Mouse (Mus musculus): ENCODE data around the gene Ap1s3. TPM values are rescaled to one million over a fixed set of nuclear protein-coding genes. Genes with fewer than 3 reads are reported as not detected.
"Not testable (repeated sequence)": the region's sequence is repeated elsewhere in the genome, so short reads cannot be mapped to it uniquely, and the experiment has no call there.

The Ap1s3 gene
- total and polyA plus RNA-seq, 3 experiments = 0.20 to 2.9 (median 0.29) TPM

- H3K4me3 ChIP-seq = no peak overlapping the region
- TF ChIP-seq CTCF (IDR thresholded peaks at IDR 0.05) (no peak), POLR2A (IDR thresholded peaks at IDR 0.05; ENCODE audit: insufficient read depth, low read depth, low read length) (no peak)
- intact Hi-C loops (cut with DNase I) = no loop called here
- no peak for DNase-seq
- H3K9ac ChIP-seq (ENCODE audit: low read depth, low read length) = no peak overlapping the region
- no peaks in the 10 kb centered on the region for H3K36me3 ChIP-seq (ENCODE audit: control insufficient read depth, insufficient read depth, low read length)
- H3K4me1 ChIP-seq (ENCODE audit: control insufficient read depth, insufficient read depth, low read length) = no peaks in the 10 kb centered on the region
- WGBS = 50% methylated on average over 5 of the region's 5 CpGs
- H3K27ac ChIP-seq = no peak overlapping the region
- no peaks in the 10 kb centered on the region for H3K79me2 ChIP-seq (replicated peaks; ENCODE audit: control insufficient read depth, insufficient read depth, low read length)
- H3K27me3 ChIP-seq (ENCODE audit: control insufficient read depth, insufficient read depth, low read length) = no peaks in the 10 kb centered on the region
Measured at GRCm38 (mm10) chr1:79629726-79630125, 42.0 kb downstream of the Ap1s3 start.

- Histone ChIP-seq H3K36me3 (ENCODE audit: control insufficient read depth, insufficient read depth, low read length) (no peaks in the 10 kb centered on the region), H3K9ac (ENCODE audit: low read depth, low read length) (no peak overlapping the region), H3K79me2 (replicated peaks; ENCODE audit: control insufficient read depth, insufficient read depth, low read length) (no peaks in the 10 kb centered on the region), H3K4me1 (ENCODE audit: control insufficient read depth, insufficient read depth, low read length) (no peaks in the 10 kb centered on the region), H3K27me3 (ENCODE audit: control insufficient read depth, insufficient read depth, low read length) (no peaks in the 10 kb centered on the region), H3K4me3 (no peak overlapping the region), H3K27ac (no peak overlapping the region)
- TF ChIP-seq POLR2A (IDR thresholded peaks at IDR 0.05; ENCODE audit: insufficient read depth, low read depth, low read length) (no peak), EP300 (IDR thresholded peaks at IDR 0.05; ENCODE audit: insufficient read depth, low read depth, low read length) (no peak), CTCF (IDR thresholded peaks at IDR 0.05) (peak; percentile 44)
- no peak for DNase-seq
- WGBS = 47% methylated on average over 4 of the region's 4 CpGs
- intact Hi-C loops (cut with DNase I) = no loop called here
Measured at GRCm38 (mm10) chr1:79626140-79626539, 45.6 kb downstream of the Ap1s3 start.

- Histone ChIP-seq H3K9ac (ENCODE audit: low read depth, low read length) (no peak overlapping the region), H3K27me3 (ENCODE audit: control insufficient read depth, insufficient read depth, low read length) (no peaks in the 10 kb centered on the region), H3K4me1 (ENCODE audit: control insufficient read depth, insufficient read depth, low read length) (no peaks in the 10 kb centered on the region), H3K79me2 (replicated peaks; ENCODE audit: control insufficient read depth, insufficient read depth, low read length) (no peaks in the 10 kb centered on the region), H3K36me3 (ENCODE audit: control insufficient read depth, insufficient read depth, low read length) (no peaks in the 10 kb centered on the region), H3K4me3 (no peak overlapping the region), H3K27ac (no peak overlapping the region)
- intact Hi-C loops (cut with DNase I) = no loop called here
- WGBS = 79% methylated on average over 2 of the region's 2 CpGs
- DNase-seq = no peak
- TF ChIP-seq EP300 (IDR thresholded peaks at IDR 0.05; ENCODE audit: insufficient read depth, low read depth, low read length) (no peak), CTCF (IDR thresholded peaks at IDR 0.05) (no peak), POLR2A (IDR thresholded peaks at IDR 0.05; ENCODE audit: insufficient read depth, low read depth, low read length) (no peak)
Measured at GRCm38 (mm10) chr1:79619434-79619833, 52.3 kb downstream of the Ap1s3 start.

- Histone ChIP-seq H3K9ac (ENCODE audit: low read depth, low read length) (no peak overlapping the region), H3K36me3 (ENCODE audit: control insufficient read depth, insufficient read depth, low read length) (no peaks in the 10 kb centered on the region), H3K79me2 (replicated peaks; ENCODE audit: control insufficient read depth, insufficient read depth, low read length) (no peaks in the 10 kb centered on the region), H3K27me3 (ENCODE audit: control insufficient read depth, insufficient read depth, low read length) (no peaks in the 10 kb centered on the region), H3K27ac (no peak overlapping the region), H3K4me3 (no peak overlapping the region), H3K4me1 (ENCODE audit: control insufficient read depth, insufficient read depth, low read length) (no peaks in the 10 kb centered on the region)
- no peak for DNase-seq
- WGBS = 68% methylated on average over 2 of the region's 2 CpGs
- intact Hi-C loops (cut with DNase I) = no loop called here
- TF ChIP-seq CTCF (IDR thresholded peaks at IDR 0.05) (no peak), POLR2A (IDR thresholded peaks at IDR 0.05; ENCODE audit: insufficient read depth, low read depth, low read length) (no peak), EP300 (IDR thresholded peaks at IDR 0.05; ENCODE audit: insufficient read depth, low read depth, low read length) (no peak)
Measured at GRCm38 (mm10) chr1:79616492-79616891, 55.3 kb downstream of the Ap1s3 start.

GRCm38 (mm10) chr1:79614456-79614855 lies 57.3 kb downstream of the Ap1s3 start:
- Histone ChIP-seq H3K9ac (ENCODE audit: low read depth, low read length) (no peak overlapping the region), H3K4me1 (ENCODE audit: control insufficient read depth, insufficient read depth, low read length) (no peaks in the 10 kb centered on the region), H3K79me2 (replicated peaks; ENCODE audit: control insufficient read depth, insufficient read depth, low read length) (no peaks in the 10 kb centered on the region), H3K27ac (no peak overlapping the region), H3K36me3 (ENCODE audit: control insufficient read depth, insufficient read depth, low read length) (no peaks in the 10 kb centered on the region), H3K4me3 (no peak overlapping the region), H3K27me3 (ENCODE audit: control insufficient read depth, insufficient read depth, low read length) (no peaks in the 10 kb centered on the region)
- no peak for TF ChIP-seq EP300 (IDR thresholded peaks at IDR 0.05; ENCODE audit: insufficient read depth, low read depth, low read length)
- TF ChIP-seq POLR2A (IDR thresholded peaks at IDR 0.05; ENCODE audit: insufficient read depth, low read depth, low read length) = no peak
- TF ChIP-seq CTCF (IDR thresholded peaks at IDR 0.05) = no peak
- WGBS = 95% methylated on average over 6 of the region's 6 CpGs
- no peak for DNase-seq
- intact Hi-C loops (cut with DNase I) = no loop called here

GRCm38 (mm10) chr1:79611271-79611670 lies 60.5 kb downstream of the Ap1s3 start:
- H3K79me2 ChIP-seq (replicated peaks; ENCODE audit: control insufficient read depth, insufficient read depth, low read length); intact Hi-C loops (cut with DNase I); H3K27ac ChIP-seq; H3K9ac ChIP-seq (ENCODE audit: low read depth, low read length); H3K4me1 ChIP-seq (ENCODE audit: control insufficient read depth, insufficient read depth, low read length); H3K36me3 ChIP-seq (ENCODE audit: control insufficient read depth, insufficient read depth, low read length); H3K27me3 ChIP-seq (ENCODE audit: control insufficient read depth, insufficient read depth, low read length); DNase-seq; H3K4me3 ChIP-seq: not testable (repeated sequence)
- 93% methylated on average over 5 of the region's 5 CpGs for WGBS
- peak; percentile 20; the same call in 1 of the 2 replicates for TF ChIP-seq CTCF (IDR thresholded peaks at IDR 0.05)

GRCm38 (mm10) chr1:79608856-79609255 lies 62.9 kb downstream of the Ap1s3 start:
- H3K79me2 ChIP-seq (replicated peaks; ENCODE audit: control insufficient read depth, insufficient read depth, low read length); intact Hi-C loops (cut with DNase I); H3K27me3 ChIP-seq (ENCODE audit: control insufficient read depth, insufficient read depth, low read length); H3K27ac ChIP-seq; H3K4me1 ChIP-seq (ENCODE audit: control insufficient read depth, insufficient read depth, low read length); H3K4me3 ChIP-seq; H3K36me3 ChIP-seq (ENCODE audit: control insufficient read depth, insufficient read depth, low read length); H3K9ac ChIP-seq (ENCODE audit: low read depth, low read length); DNase-seq: not testable (repeated sequence)
- 49% methylated on average over 5 of the region's 5 CpGs for WGBS
